Mouse (Mus musculus) forebrain, embryonic 11.5 days (tissue): ENCODE data around the gene Krt34. TPM values are rescaled to one million over a fixed set of nuclear protein-coding genes. Genes with fewer than 3 reads are reported as not detected.

Experiments
- ATAC-seq: fragments of 200-750 bp; cut with Nextera tagmentation; replicated peaks from 2 replicates; pipeline ENCODE4 v1.8.0; 2017; ENCODE audit warnings: moderate TSS enrichment; ENCODE audit not compliant: low FRiP score
- DNase-seq: peaks from one replicate; pipeline ENCODE4 v3.0.0-alpha.2; 2017; ENCODE audit warnings: low spot score
- H3K27ac ChIP-seq: fragments of 300-500 bp; sonication (generic); 2 replicates; pipeline ENCODE4 v1.5.1; 2014; ENCODE audit warnings: low read depth, low read length
- H3K27me3 ChIP-seq: fragments of 300-500 bp; sonication (generic); 2 replicates; pipeline ENCODE4 v1.6.1; 2014; ENCODE audit warnings: mild to moderate bottlenecking, low read length, mixed read lengths; ENCODE audit not compliant: control insufficient read depth, insufficient read depth
- H3K36me3 ChIP-seq: fragments of 300-500 bp; sonication (generic); 2 replicates; pipeline ENCODE4 v1.6.1; 2014; ENCODE audit warnings: mild to moderate bottlenecking, low read length, moderate library complexity, mixed read lengths; ENCODE audit not compliant: control insufficient read depth, insufficient read depth
- H3K4me1 ChIP-seq: fragments of 300-500 bp; sonication (generic); replicated peaks from 2 replicates; pipeline ENCODE4 v1.6.1; 2014; ENCODE audit warnings: low read length, mixed read lengths; ENCODE audit not compliant: control insufficient read depth, insufficient read depth
- H3K4me2 ChIP-seq: fragments of 300-500 bp; sonication (generic); 2 replicates; pipeline ENCODE4 v1.6.1; 2014; ENCODE audit warnings: low read depth, mild to moderate bottlenecking, low read length, moderate library complexity, mixed read lengths; ENCODE audit not compliant: severe bottlenecking
- H3K4me3 ChIP-seq: fragments of 300-500 bp; sonication (generic); 2 replicates; pipeline ENCODE4 v1.5.1; 2014; ENCODE audit warnings: low read depth, low read length
- H3K9ac ChIP-seq: fragments of 300-500 bp; sonication (generic); 2 replicates; pipeline ENCODE4 v1.6.1; 2014; ENCODE audit warnings: low read length
- H3K9me3 ChIP-seq: fragments of 300-500 bp; sonication (generic); 2 replicates; pipeline ENCODE4 v1.6.1; 2016; ENCODE audit warnings: low read length, mixed read lengths; ENCODE audit not compliant: control insufficient read depth
- WGBS: fragments of 180-500 bp; shearing (Covaris S2); extraction: QIAGEN DNeasy Blood & Tissue Kit; methylation state at CpG from one replicate; pipeline ENCODE4 v1.1.7; 2014; 5-methylcytosine and 5-hydroxymethylcytosine counted together
- polyA plus RNA-seq: library from polyadenylated mRNA; unstranded; fragments of >200 nt; fragmentation: Nextera tagmentation; extraction: Ambion mirVana; gene quantifications from 2 replicates; pipeline ENCODE4 v1.2.1, GENCODE M21; 2014

Gene Krt34
- polyA plus RNA-seq, 1 experiment from 2014 or later, result not detected

- Histone ChIP-seq H3K4me2 (no peak within 1 kb of the TSS), H3K4me3 (no peak within 1 kb of the TSS), H3K4me1 (no peaks in the 10 kb centered on the region), H3K9ac (no peak within 1 kb of the TSS), H3K9me3 (no peaks in the 10 kb centered on the region), H3K36me3 (no peaks in the 10 kb centered on the region), H3K27ac (no peak within 1 kb of the TSS), H3K27me3 (no peaks in the 10 kb centered on the region)
- ATAC-seq (no peak), DNase-seq (no peak)
- 88% methylated on average over 3 of the region's 3 CpGs for WGBS
Measured at GRCm38 (mm10) chr11:100050451-100050850, 9.1 kb upstream of the Krt34 start, which contains the start of gene Krt31. Krt31 (minus strand) TSS chr11:100050551.

GRCm38 (mm10) chr11:100047193-100047592 lies 5.8 kb upstream of the Krt34 start:
- H3K27me3 ChIP-seq, result no peaks in the 10 kb centered on the region
- H3K27ac ChIP-seq, result no peak overlapping the region
- H3K9ac ChIP-seq, result no peak overlapping the region
- no peaks in the 10 kb centered on the region for H3K4me1 ChIP-seq
- no peak overlapping the region for H3K4me2 ChIP-seq
- no peak for ATAC-seq
- H3K36me3 ChIP-seq, result no peaks in the 10 kb centered on the region
- H3K9me3 ChIP-seq, result no peaks in the 10 kb centered on the region
- no peak overlapping the region for H3K4me3 ChIP-seq
- no peak for DNase-seq
- 90% methylated on average over 2 of the region's 2 CpGs for WGBS

GRCm38 (mm10) chr11:100046303-100046866 lies 5.0 kb upstream of the Krt34 start:
- no peak overlapping the region for H3K4me3 ChIP-seq
- H3K4me1 ChIP-seq, result no peaks in the 10 kb centered on the region
- WGBS, result 87% methylated on average over 6 of the region's 6 CpGs
- H3K27me3 ChIP-seq, result no peaks in the 10 kb centered on the region
- no peaks in the 10 kb centered on the region for H3K36me3 ChIP-seq
- no peaks in the 10 kb centered on the region for H3K9me3 ChIP-seq
- H3K27ac ChIP-seq, result no peak overlapping the region
- H3K9ac ChIP-seq, result no peak overlapping the region
- no peak for DNase-seq
- H3K4me2 ChIP-seq, result no peak overlapping the region
- ATAC-seq, result no peak

GRCm38 (mm10) chr11:100029768-100030167 lies 11.6 kb downstream of the Krt34 start, which contains the start of gene Krt33b:
Krt33b (minus strand) TSS chr11:100029868.
- Histone ChIP-seq H3K4me3 (no peak within 1 kb of the TSS), H3K9ac (no peak within 1 kb of the TSS), H3K9me3 (no peaks in the 10 kb centered on the region), H3K27ac (no peak within 1 kb of the TSS), H3K27me3 (no peaks in the 10 kb centered on the region), H3K36me3 (no peaks in the 10 kb centered on the region), H3K4me2 (no peak within 1 kb of the TSS), H3K4me1 (no peaks in the 10 kb centered on the region)
- WGBS, result 97% methylated on average over 6 of the region's 6 CpGs
- DNase-seq (no peak), ATAC-seq (no peak)

GRCm38 (mm10) chr11:100021438-100021837 lies 19.9 kb downstream of the Krt34 start:
- no peak overlapping the region for H3K4me3 ChIP-seq
- H3K27me3 ChIP-seq, result no peaks in the 10 kb centered on the region
- H3K4me2 ChIP-seq, result no peak overlapping the region
- H3K36me3 ChIP-seq, result no peaks in the 10 kb centered on the region
- no peak overlapping the region for H3K27ac ChIP-seq
- 86% methylated on average over 5 of the region's 5 CpGs for WGBS
- H3K4me1 ChIP-seq, result no peaks in the 10 kb centered on the region
- DNase-seq (no peak), ATAC-seq (no peak)
- no peaks in the 10 kb centered on the region for H3K9me3 ChIP-seq
- H3K9ac ChIP-seq, result no peak overlapping the region

- 86% methylated on average over 1 of the region's 1 CpGs for WGBS
- Histone ChIP-seq H3K4me3 (no peak overlapping the region), H3K27ac (no peak overlapping the region), H3K36me3 (no peaks in the 10 kb centered on the region), H3K4me2 (no peak overlapping the region), H3K4me1 (no peaks in the 10 kb centered on the region), H3K9ac (no peak overlapping the region), H3K9me3 (no peaks in the 10 kb centered on the region), H3K27me3 (no peaks in the 10 kb centered on the region)
- DNase-seq (no peak), ATAC-seq (no peak)
Measured at GRCm38 (mm10) chr11:100019466-100019865, 21.9 kb downstream of the Krt34 start.

- no peaks in the 10 kb centered on the region for H3K27me3 ChIP-seq
- ATAC-seq (no peak), DNase-seq (no peak)
- H3K36me3 ChIP-seq, result no peaks in the 10 kb centered on the region
- no peak within 1 kb of the TSS for H3K9ac ChIP-seq
- 89% methylated on average over 4 of the region's 4 CpGs for WGBS
- H3K4me2 ChIP-seq, result no peak within 1 kb of the TSS
- H3K4me3 ChIP-seq, result no peak within 1 kb of the TSS
- H3K27ac ChIP-seq, result no peak within 1 kb of the TSS
- H3K9me3 ChIP-seq, result no peaks in the 10 kb centered on the region
- H3K4me1 ChIP-seq, result no peaks in the 10 kb centered on the region
Measured at GRCm38 (mm10) chr11:100016112-100016511, 25.2 kb downstream of the Krt34 start, which contains the start of gene Krt33a. Krt33a (minus strand) TSS chr11:100016212.

GRCm38 (mm10) chr11:100013691-100014171 lies 27.6 kb downstream of the Krt34 start:
- no peaks in the 10 kb centered on the region for H3K36me3 ChIP-seq
- H3K4me3 ChIP-seq, result no peak overlapping the region
- no peak overlapping the region for H3K27ac ChIP-seq
- DNase-seq, result no peak
- no peak overlapping the region for H3K4me2 ChIP-seq
- ATAC-seq, result no peak
- no peaks in the 10 kb centered on the region for H3K9me3 ChIP-seq
- 82% methylated on average over 4 of the region's 4 CpGs for WGBS
- H3K9ac ChIP-seq, result no peak overlapping the region
- H3K4me1 ChIP-seq, result no peaks in the 10 kb centered on the region
- no peaks in the 10 kb centered on the region for H3K27me3 ChIP-seq

- Histone ChIP-seq H3K27ac (no peak overlapping the region), H3K4me1 (no peaks in the 10 kb centered on the region), H3K4me2 (no peak overlapping the region), H3K9me3 (no peaks in the 10 kb centered on the region), H3K4me3 (no peak overlapping the region), H3K27me3 (no peaks in the 10 kb centered on the region), H3K36me3 (no peaks in the 10 kb centered on the region), H3K9ac (no peak overlapping the region)
- 88% methylated on average over 5 of the region's 5 CpGs for WGBS
- no peak for ATAC-seq
- no peak for DNase-seq
Measured at GRCm38 (mm10) chr11:100010682-100011081, 30.7 kb downstream of the Krt34 start.
